Mouse (Mus musculus) limb, embryonic 11.5 days (tissue): ENCODE measurements around the gene Cdc42bpg. TPM values are rescaled to one million over a fixed set of nuclear protein-coding genes. Genes with fewer than 3 reads are reported as not detected.

Experiments
- ATAC-seq: fragments of 200-750 bp; cut with Nextera tagmentation; 2 replicates; pipeline ENCODE4 v1.8.0; 2017; ENCODE audit warnings: low read depth; ENCODE audit not compliant: insufficient number of reproducible peaks, low FRiP score, low TSS enrichment
- DNase-seq: peaks from one replicate; pipeline ENCODE4 v3.0.0-alpha.2; 2015; ENCODE audit warnings: low spot score
- H3K27ac ChIP-seq: fragments of 300-500 bp; sonication (generic); replicated peaks from 2 replicates; pipeline ENCODE4 v1.5.1; 2014; ENCODE audit warnings: low read depth, mild to moderate bottlenecking, low read length
- H3K27me3 ChIP-seq: fragments of 300-500 bp; sonication (generic); 2 replicates; pipeline ENCODE4 v1.6.1; 2014; ENCODE audit warnings: mild to moderate bottlenecking, low read length, mixed read lengths; ENCODE audit not compliant: control insufficient read depth, insufficient read depth
- H3K36me3 ChIP-seq: fragments of 300-500 bp; sonication (generic); 2 replicates; pipeline ENCODE4 v1.6.1; 2014; ENCODE audit warnings: mild to moderate bottlenecking, low read length, moderate library complexity, mixed read lengths; ENCODE audit not compliant: control insufficient read depth, insufficient read depth
- H3K4me1 ChIP-seq: fragments of 300-500 bp; sonication (generic); 2 replicates; pipeline ENCODE4 v1.6.1; 2014; ENCODE audit warnings: low read length, mixed read lengths; ENCODE audit not compliant: control insufficient read depth, insufficient read depth
- H3K4me2 ChIP-seq: fragments of 300-500 bp; sonication (generic); 2 replicates; pipeline ENCODE4 v1.6.1; 2014; ENCODE audit warnings: low read depth, mild to moderate bottlenecking, moderate library complexity; ENCODE audit not compliant: severe bottlenecking
- H3K4me3 ChIP-seq: fragments of 300-500 bp; sonication (generic); 2 replicates; pipeline ENCODE4 v1.5.1; 2014; ENCODE audit warnings: low read depth, low read length
- H3K9ac ChIP-seq: fragments of 300-500 bp; sonication (generic); 2 replicates; pipeline ENCODE4 v1.6.1; 2014; ENCODE audit warnings: mild to moderate bottlenecking, low read length
- H3K9me3 ChIP-seq: fragments of 300-500 bp; sonication (generic); 2 replicates; pipeline ENCODE4 v1.6.1; 2016; ENCODE audit warnings: low read length; ENCODE audit not compliant: control insufficient read depth
- WGBS: fragments of 180-500 bp; shearing (Covaris S2); extraction: QIAGEN DNeasy Blood & Tissue Kit; methylation state at CpG from one replicate; pipeline ENCODE4 v1.1.7; 2014; 5-methylcytosine and 5-hydroxymethylcytosine counted together
- polyA plus RNA-seq: library from polyadenylated mRNA; unstranded; fragments of >200 nt; fragmentation: Nextera tagmentation; extraction: Ambion mirVana; gene quantifications from 2 replicates; pipeline ENCODE4 v1.2.1, GENCODE M21; 2014

Gene Cdc42bpg
- 0.54 and 0.69 TPM in 2 replicates for polyA plus RNA-seq

DNA sequence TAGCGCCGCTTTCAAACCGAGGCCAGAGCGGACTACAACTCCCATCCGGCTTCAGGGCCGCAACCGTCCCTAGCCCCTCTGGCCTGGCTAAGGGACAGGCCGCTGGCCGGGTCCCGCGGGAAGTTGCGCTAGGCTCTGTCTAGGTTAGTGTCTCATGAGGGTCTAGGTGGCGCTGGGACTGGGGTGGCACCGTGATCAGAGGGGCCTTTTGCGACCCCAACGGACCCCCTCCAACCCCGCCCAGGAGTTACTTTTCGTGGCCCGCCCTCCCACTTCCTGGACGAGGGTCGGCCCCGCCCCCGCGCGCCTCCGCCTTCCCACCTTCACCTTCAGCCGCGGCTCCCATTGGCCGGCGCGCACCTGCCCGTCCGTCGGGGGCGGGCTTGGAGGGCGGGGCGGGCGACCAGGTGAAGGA, at the start of gene Cdc42bpg:
TSS of gene Cdc42bpg (plus strand) at position 320 of the 415 bp plus-strand sequence.
- peak; percentile 61 for ATAC-seq
- Histone ChIP-seq H3K9me3 (no peaks in the 10 kb centered on the region; the same call in 1 of the 2 replicates), H3K4me2 (peak within 1 kb of the TSS; percentile 74), H3K27me3 (no peaks in the 10 kb centered on the region), H3K27ac (no peak within 1 kb of the TSS; the same call in 1 of the 2 replicates), H3K4me1 (no peaks in the 10 kb centered on the region), H3K9ac (peak within 1 kb of the TSS; percentile 53; the same call in 1 of the 2 replicates), H3K36me3 (no peaks in the 10 kb centered on the region), H3K4me3 (peak within 1 kb of the TSS; percentile 67)
- WGBS: under 1% methylated on average over 25 of the region's 38 CpGs
- DNase-seq: peak; percentile 90

DNA sequence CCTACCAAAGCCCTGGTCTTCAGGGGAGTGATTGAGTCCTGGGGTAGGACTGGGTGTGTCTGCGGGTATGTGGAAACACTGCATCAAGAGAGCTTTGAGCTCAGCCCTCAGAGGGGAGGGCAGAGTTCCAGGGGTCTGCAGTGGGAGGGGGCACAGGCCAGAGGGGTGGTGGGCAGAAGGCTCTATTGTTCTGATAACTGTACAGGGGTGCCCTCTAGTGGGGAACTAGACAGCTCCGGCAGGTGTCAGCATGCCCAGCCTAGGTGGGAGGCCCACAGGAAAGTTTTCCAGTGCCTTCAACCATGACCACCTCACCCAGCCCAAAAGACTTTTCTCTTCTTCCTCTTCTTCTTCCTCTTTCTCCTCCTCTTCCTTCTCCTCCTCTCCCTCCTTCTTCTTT, 45.8 kb upstream of the Cdc42bpg start:
- no peak overlapping the region for H3K27ac ChIP-seq
- H3K9me3 ChIP-seq: peaks cover 2% of the 10 kb centered on the region; the same call in 1 of the 2 replicates
- H3K4me2 ChIP-seq: no peak overlapping the region
- no peaks in the 10 kb centered on the region for H3K4me1 ChIP-seq
- peaks cover 23% of the 10 kb centered on the region for H3K36me3 ChIP-seq
- no peak for ATAC-seq
- peak; percentile 53 for DNase-seq
- no peak overlapping the region for H3K9ac ChIP-seq
- no peak overlapping the region for H3K4me3 ChIP-seq
- no peaks in the 10 kb centered on the region for H3K27me3 ChIP-seq
- WGBS: 81% methylated on average over 2 of the region's 2 CpGs

DNA sequence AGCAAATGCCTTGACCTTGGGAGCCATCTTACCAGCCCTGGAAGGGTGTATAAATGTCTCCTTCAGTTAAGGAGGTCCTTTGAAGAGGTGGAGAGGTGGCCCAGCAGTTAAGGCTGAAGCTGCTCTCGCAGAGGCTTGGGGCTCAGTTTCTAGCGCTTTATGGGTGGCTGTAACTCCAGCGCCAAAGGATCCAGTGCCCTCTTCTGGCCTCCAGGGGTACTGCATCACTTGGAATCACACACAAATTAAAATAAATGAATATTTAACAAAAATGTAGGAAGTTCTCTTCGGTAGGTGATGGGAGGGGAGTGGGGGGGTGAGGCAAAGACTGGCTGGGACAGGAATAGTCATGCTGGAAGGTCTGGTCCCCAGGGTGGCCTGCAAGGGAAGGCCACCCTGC, 45.3 kb upstream of the Cdc42bpg start:
- no peak overlapping the region for H3K4me2 ChIP-seq
- peaks cover 19% of the 10 kb centered on the region for H3K36me3 ChIP-seq
- H3K27me3 ChIP-seq: no peaks in the 10 kb centered on the region
- no peak for DNase-seq
- 80% methylated on average over 4 of the region's 4 CpGs for WGBS
- no peaks in the 10 kb centered on the region for H3K4me1 ChIP-seq
- peaks cover 2% of the 10 kb centered on the region; the same call in 1 of the 2 replicates for H3K9me3 ChIP-seq
- H3K4me3 ChIP-seq: no peak overlapping the region
- no peak overlapping the region for H3K9ac ChIP-seq
- no peak overlapping the region for H3K27ac ChIP-seq
- ATAC-seq: no peak

DNA sequence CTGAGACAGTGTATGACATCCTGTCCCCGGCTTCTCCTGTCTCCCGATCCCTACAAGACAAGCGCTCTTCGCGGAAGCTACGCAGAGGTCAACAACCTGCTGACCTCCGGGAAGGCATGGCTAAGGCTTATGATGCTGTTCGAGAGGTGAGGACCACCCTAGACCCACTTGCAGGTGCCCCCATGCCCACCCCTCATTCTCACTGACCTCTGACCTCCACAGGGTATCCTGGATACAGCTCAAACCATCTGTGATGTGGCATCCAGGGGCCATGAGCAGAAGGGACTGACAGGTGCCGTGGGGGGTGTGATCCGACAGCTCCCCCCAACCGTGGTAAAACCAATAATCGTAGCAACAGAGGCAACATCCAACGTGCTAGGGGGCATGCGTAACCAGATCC, 44.9 kb upstream of the Cdc42bpg start:
- H3K4me2 ChIP-seq: no peak overlapping the region
- no peaks in the 10 kb centered on the region for H3K27me3 ChIP-seq
- H3K9ac ChIP-seq: no peak overlapping the region
- peaks cover 17% of the 10 kb centered on the region for H3K36me3 ChIP-seq
- DNase-seq (no peak), ATAC-seq (no peak)
- no peak overlapping the region for H3K4me3 ChIP-seq
- no peaks in the 10 kb centered on the region for H3K4me1 ChIP-seq
- 93% methylated on average over 14 of the region's 14 CpGs for WGBS
- no peak overlapping the region for H3K27ac ChIP-seq
- peaks cover 2% of the 10 kb centered on the region; the same call in 1 of the 2 replicates for H3K9me3 ChIP-seq

DNA sequence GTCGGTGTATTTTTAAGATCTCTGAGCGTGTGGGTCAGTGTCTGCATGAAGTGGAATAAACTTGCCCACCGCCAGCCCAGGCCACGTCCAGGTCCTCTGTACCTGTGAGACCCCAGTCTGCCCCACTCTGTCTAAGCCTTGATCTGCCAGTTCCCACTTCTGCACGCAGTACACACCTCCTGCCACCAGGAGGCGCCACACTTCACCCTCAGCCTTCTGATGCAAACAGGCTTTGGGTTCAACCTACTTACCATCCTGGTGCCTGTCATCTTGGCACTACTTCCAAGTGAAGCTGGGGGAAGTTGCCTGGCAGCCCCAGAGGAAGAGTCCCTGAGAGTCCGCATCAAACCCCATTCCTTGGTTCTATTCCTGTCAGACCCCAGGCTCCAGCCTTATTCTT, 44.0 kb upstream of the Cdc42bpg start:
- no peak overlapping the region for H3K4me3 ChIP-seq
- peaks cover 15% of the 10 kb centered on the region for H3K36me3 ChIP-seq
- no peak overlapping the region for H3K9ac ChIP-seq
- no peak for ATAC-seq
- H3K9me3 ChIP-seq: peaks cover 2% of the 10 kb centered on the region; the same call in 1 of the 2 replicates
- WGBS: 62% methylated on average over 7 of the region's 7 CpGs
- DNase-seq: peak; percentile 82
- no peak overlapping the region for H3K27ac ChIP-seq
- H3K4me1 ChIP-seq: no peaks in the 10 kb centered on the region
- H3K27me3 ChIP-seq: no peaks in the 10 kb centered on the region
- no peak overlapping the region for H3K4me2 ChIP-seq

DNA sequence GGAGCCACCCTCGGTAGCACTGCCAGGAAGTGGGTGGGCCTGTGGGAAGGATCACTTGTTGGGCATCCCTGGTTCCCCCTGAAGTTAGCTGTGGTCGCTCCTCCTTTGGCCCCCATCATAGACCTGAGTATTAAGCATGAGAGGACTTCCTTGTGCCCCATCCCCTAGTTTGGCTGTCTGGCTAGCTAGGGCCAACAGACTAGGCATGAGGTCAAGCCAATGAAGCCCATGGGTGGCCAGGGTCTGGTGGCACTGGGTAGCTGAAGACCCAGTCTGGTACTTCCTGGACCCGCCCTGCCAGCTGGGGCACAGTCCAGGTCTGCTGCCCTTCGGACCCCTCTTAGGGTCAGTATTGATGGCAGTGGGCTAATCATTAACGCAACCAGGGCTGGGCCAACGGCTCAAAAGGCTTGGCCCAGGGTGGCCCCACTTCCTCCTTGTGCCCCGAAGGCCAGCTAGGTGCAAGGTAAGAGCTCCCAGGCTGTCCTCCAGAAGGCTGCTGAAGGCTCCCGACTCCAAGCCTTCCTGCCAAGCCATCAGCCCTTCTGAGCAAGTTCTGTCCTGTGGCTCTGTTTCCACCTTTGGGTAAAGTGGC, 43.3 kb upstream of the Cdc42bpg start:
- ATAC-seq (no peak), DNase-seq (no peak)
- 92% methylated on average over 8 of the region's 8 CpGs for WGBS
- H3K4me3 ChIP-seq: no peak overlapping the region
- H3K27ac ChIP-seq: no peak overlapping the region
- peaks cover 2% of the 10 kb centered on the region; the same call in 1 of the 2 replicates for H3K9me3 ChIP-seq
- H3K4me2 ChIP-seq: no peak overlapping the region
- H3K4me1 ChIP-seq: no peaks in the 10 kb centered on the region
- H3K27me3 ChIP-seq: no peaks in the 10 kb centered on the region
- no peak overlapping the region for H3K9ac ChIP-seq
- peaks cover 15% of the 10 kb centered on the region for H3K36me3 ChIP-seq

DNA sequence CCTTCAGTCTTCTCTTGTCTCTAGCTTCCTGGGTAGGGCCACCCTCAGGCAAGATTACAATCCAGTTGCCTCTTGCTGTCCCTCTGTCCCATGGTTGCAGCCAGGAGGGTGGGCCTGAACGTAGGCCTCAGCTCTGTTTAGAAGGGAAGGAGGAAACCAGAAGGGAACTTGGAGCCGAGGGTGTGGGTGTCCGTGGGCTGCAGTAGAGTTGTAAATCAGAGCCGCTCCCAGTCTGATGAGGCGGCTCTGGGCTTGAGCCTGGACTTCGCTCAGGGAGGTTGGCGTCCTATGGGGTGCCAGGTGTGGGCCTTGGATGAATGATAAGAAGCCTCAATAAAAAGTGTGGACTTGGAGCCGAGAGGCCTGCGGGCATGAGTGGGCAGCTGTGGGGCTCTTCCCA, 42.1 kb upstream of the Cdc42bpg start:
- peaks cover 7% of the 10 kb centered on the region for H3K36me3 ChIP-seq
- no peak overlapping the region for H3K27ac ChIP-seq
- no peak overlapping the region for H3K9ac ChIP-seq
- no peaks in the 10 kb centered on the region for H3K27me3 ChIP-seq
- H3K4me2 ChIP-seq: no peak overlapping the region
- no peak overlapping the region for H3K4me3 ChIP-seq
- DNase-seq (no peak), ATAC-seq (no peak)
- H3K9me3 ChIP-seq: peaks cover 2% of the 10 kb centered on the region; the same call in 1 of the 2 replicates
- WGBS: 65% methylated on average over 9 of the region's 9 CpGs
- H3K4me1 ChIP-seq: no peaks in the 10 kb centered on the region

DNA sequence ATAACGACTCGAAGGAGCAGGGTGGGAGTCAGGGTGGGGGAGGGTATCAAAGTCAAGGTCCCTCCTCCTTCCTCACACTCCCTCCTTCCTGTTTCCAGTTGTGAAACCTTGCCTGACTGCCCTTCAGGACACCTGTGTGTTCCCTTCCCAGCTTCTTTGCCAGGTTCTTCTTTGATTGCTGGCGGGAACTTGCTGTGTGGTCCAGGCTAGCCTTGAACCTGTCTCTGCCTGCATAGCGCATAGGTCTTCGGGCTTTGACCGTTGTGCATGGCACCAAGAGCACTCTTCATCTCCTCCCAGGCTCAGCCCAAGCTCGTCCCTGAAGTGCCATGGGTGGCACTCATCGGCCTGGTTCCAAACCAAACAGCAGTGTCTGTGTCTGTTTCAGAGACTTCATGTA, 41.3 kb upstream of the Cdc42bpg start:
- no peaks in the 10 kb centered on the region for H3K27me3 ChIP-seq
- no peak overlapping the region for H3K4me2 ChIP-seq
- no peak overlapping the region for H3K9ac ChIP-seq
- H3K36me3 ChIP-seq: peaks cover 5% of the 10 kb centered on the region
- DNase-seq (no peak), ATAC-seq (no peak)
- no peaks in the 10 kb centered on the region for H3K4me1 ChIP-seq
- no peak overlapping the region for H3K27ac ChIP-seq
- H3K4me3 ChIP-seq: no peak overlapping the region
- H3K9me3 ChIP-seq: peaks cover 2% of the 10 kb centered on the region; the same call in 1 of the 2 replicates
- WGBS: 87% methylated on average over 8 of the region's 8 CpGs
